Comparison of ENCODE assay signal across 8 mouse cellular contexts in genomic region chr6:145341301-145342193, GRCm38 (mm10).
DNase-seq lines count a peak whose midpoint lies in the region; ATAC-seq lines count a peak whose summit lies in the region.

No protein-coding gene starts in this region.

- under 1% methylated on average over 33 of the region's 33 CpGs for WGBS in embryonic facial prominence, embryonic 11.5 days
- under 1% methylated on average over 33 of the region's 33 CpGs for WGBS in midbrain, embryonic 11.5 days

- intact Hi-C loops in left cerebral cortex, postnatal 4 days (cut with DNase I), result loop anchor here (5.0 kb wide), 1 partner anchor 94 kb away; no protein-coding TSS in a partner anchor

- peak overlapping the region; percentile 39 for H3K4me3 ChIP-seq in embryonic facial prominence, embryonic 11.5 days (ENCODE audit: low read depth, low read length)
- peak overlapping the region; percentile 41 for H3K4me3 ChIP-seq in midbrain, embryonic 11.5 days (ENCODE audit: low read depth, low read length)

- H3K9ac ChIP-seq in embryonic facial prominence, embryonic 11.5 days (replicated peaks; ENCODE audit: low read length), result peak overlapping the region; percentile 54
- peak overlapping the region; percentile 43 for H3K9ac ChIP-seq in midbrain, embryonic 11.5 days (ENCODE audit: low read length)

- DNase-seq in 3134 (ENCODE audit: extremely low read depth, insufficient read length, low spot score), result peak; percentile 80
- DNase-seq in adrenal gland, postnatal 25 days, result peak; percentile 76
- peak; percentile 96 for DNase-seq in embryonic facial prominence, embryonic 11.5 days (ENCODE audit: low spot score)
- DNase-seq in heart, adult 11 months, result peak; percentile 99
- peak; percentile 85 for DNase-seq in kidney, adult 11 months
- peak; percentile 92 for DNase-seq in left cerebral cortex, postnatal 4 days
- DNase-seq in midbrain, embryonic 11.5 days (ENCODE audit: low spot score, missing footprints), result peak; percentile 98
- peak; percentile 87 for DNase-seq in right cerebral cortex, postnatal 4 days

- H3K4me1 ChIP-seq in embryonic facial prominence, embryonic 11.5 days (ENCODE audit: control insufficient read depth, insufficient read depth, low read length), result no peaks in the 10 kb centered on the region
- peaks cover 4% of the 10 kb centered on the region for H3K4me1 ChIP-seq in midbrain, embryonic 11.5 days (ENCODE audit: control insufficient read depth, insufficient read depth, low read length)

- peak; percentile 42 for ATAC-seq in embryonic facial prominence, embryonic 11.5 days (replicated peaks; ENCODE audit: insufficient number of reproducible peaks, low FRiP score, low TSS enrichment, low read depth)
- peak; percentile 57 for ATAC-seq in midbrain, embryonic 11.5 days (ENCODE audit: low FRiP score)

- H3K27ac ChIP-seq in embryonic facial prominence, embryonic 11.5 days (replicated peaks; ENCODE audit: low read depth, low read length), result 0 out of 2 replicates have a peak overlapping the region, but pooled peaks have one; percentile 28
- H3K27ac ChIP-seq in midbrain, embryonic 11.5 days (ENCODE audit: low read depth, low read length), result peak overlapping the region; percentile 21; the same call in 1 of the 2 replicates

- H3K4me2 ChIP-seq in embryonic facial prominence, embryonic 11.5 days (ENCODE audit: low read depth, low read length), result peak overlapping the region; percentile 79
- H3K4me2 ChIP-seq in midbrain, embryonic 11.5 days, result peak overlapping the region; percentile 63

- no peaks in the 10 kb centered on the region for H3K36me3 ChIP-seq in embryonic facial prominence, embryonic 11.5 days (replicated peaks; ENCODE audit: control insufficient read depth, insufficient read depth, low read depth, low read length)
- H3K36me3 ChIP-seq in midbrain, embryonic 11.5 days (ENCODE audit: control insufficient read depth, insufficient read depth, low read length), result no peaks in the 10 kb centered on the region

- no peaks in the 10 kb centered on the region for H3K27me3 ChIP-seq in embryonic facial prominence, embryonic 11.5 days (ENCODE audit: control insufficient read depth, insufficient read depth, low read length)
- no peaks in the 10 kb centered on the region; the same call in 1 of the 2 replicates for H3K27me3 ChIP-seq in midbrain, embryonic 11.5 days (ENCODE audit: control insufficient read depth, insufficient read depth, low read length)

- H3K9me3 ChIP-seq in embryonic facial prominence, embryonic 11.5 days (replicated peaks; ENCODE audit: control insufficient read depth, low read length), result no peaks in the 10 kb centered on the region
- no peaks in the 10 kb centered on the region for H3K9me3 ChIP-seq in midbrain, embryonic 11.5 days (ENCODE audit: control insufficient read depth, low read length)

Comparison
In these comparisons a context has a peak if more than half of its experiments do, and no peak if none do; other contexts are left out.
1. Peak in every context shown above with its lines: DNase-seq, ATAC-seq, H3K4me3 ChIP-seq and H3K27ac ChIP-seq.